Mouse (Mus musculus): Measurements from ENCODE around the gene Wdhd1.

The Wdhd1 gene

DNA sequence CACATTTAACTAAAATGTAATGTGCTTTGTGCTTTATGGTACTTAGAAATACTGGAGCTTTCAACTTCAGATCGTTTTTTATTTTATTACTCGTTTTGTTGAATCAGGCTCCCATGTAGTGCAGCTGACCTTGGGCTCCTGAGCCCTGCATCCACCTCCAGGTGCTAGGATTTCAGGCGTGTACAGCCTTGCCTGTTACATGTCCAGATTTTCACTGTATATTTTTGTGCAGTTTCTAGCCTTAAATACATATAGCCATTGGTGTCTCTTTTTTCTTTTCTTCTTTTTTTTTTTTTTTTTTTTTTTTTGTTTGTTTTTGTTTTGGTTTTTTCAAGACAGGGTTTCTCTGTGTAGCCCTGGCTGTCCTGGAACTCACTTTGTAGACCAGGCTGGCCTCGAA lies 4.9 kb upstream of the Wdhd1 start:
- DNase-seq (ENCODE audit: low spot score): no peak

DNA sequence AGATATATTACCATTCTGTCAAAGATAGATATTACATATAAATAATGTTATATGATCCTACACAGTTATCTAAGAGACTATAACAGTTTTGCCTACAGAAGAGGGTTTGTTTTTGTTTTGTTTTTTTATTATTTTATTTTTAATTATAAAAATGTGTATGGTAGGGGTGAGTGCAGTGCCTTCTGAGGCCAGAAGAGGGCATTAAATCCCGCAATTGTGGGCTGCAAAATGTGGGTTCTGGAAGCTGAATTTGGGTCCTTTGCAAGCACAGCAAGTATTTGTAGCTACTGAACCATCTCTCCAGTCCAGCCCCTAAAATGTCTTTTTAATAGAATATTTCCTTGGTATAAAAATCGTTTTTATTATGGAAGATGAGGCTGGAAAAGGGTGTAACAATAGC lies 2.4 kb upstream of the Wdhd1 start:
- DNase-seq (ENCODE audit: low spot score): no peak

DNA sequence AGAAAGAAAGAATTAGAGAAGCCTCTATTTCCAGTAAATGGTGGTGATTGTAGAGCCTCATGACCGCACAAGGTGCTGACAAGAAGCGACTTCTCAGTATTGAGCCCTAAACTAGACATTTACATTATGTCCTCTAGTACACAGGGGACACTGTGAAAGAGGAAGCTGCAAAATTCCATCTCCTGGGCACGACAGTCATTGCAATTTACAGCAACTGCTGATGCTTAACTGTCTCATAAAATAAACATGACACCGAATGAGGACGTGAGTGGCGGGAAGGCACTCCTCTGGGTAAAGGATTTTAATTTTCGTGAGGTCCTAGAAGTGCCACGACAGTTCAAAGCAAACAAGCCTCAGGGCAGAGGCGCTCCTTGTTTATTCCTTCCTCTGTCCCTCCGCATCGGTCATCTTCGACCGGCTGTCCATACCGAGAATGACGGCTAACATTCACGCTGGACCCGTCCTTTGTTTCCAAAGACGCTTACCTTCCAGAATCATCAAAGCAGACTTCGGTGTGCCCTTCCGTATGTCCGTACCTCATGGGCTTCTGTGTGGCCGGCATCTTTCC lies 537 bp downstream of the Wdhd1 start:
- peak; percentile 37 for DNase-seq (ENCODE audit: low spot score)

DNA sequence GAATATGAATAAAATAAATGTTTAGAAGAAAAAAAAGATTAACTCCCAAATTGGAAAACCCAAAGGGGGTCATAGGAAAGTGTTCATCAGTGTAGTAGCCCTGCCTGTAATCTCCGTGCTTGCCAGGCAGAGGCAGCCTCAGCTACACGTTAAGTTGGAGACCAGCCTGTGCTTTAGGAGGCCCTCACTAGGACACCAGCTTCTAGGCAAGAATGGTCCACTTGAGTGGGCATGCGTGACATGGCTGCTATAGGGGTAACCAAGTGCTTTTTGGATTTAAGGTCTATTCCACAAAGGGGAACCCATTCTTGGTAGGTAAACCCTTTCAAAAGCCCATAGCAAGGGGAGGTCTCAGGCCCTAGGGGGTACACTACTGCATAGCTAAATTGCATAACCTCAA lies 1.2 kb downstream of the Wdhd1 start:
- no peak for DNase-seq (ENCODE audit: low spot score)

DNA sequence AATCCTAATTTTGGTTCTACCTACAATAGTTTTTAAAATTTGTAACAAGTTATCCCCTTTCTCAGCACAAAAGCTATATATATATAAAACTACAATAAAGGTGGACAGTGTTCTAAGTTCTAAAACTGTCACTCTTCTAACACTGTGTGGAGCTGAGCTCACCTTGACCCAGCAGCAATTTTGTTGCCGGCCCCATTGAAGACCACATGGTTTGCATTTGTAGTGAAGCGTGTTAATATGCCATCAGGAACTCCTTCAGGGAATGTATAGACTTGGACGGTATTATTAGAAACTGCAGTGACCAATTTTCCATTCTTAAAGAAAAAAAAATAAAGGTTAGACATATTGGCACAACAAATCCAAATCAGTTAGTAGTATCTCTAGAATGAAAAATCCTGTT lies 2.9 kb downstream of the Wdhd1 start:
- DNase-seq (ENCODE audit: low spot score): no peak

DNA sequence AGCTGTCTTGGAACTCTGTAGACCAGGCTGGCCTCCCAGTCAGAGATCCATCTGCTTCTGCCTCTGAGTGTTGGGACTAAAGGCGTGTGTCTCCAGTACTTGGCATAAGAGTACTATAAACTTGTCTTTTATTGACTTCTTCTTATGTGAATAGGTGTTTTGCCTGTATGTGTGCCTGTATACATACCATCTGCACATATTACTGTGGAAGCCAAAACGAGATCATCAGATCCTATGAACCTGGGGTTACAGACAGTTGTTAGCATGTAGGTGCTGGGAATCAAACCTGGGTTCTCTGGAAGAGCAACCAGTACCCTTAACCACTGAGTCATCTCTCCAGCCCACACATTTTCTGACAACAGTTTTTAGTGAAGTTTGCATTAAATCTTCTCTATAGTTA lies 7.0 kb downstream of the Wdhd1 start:
- DNase-seq (ENCODE audit: low spot score): no peak

DNA sequence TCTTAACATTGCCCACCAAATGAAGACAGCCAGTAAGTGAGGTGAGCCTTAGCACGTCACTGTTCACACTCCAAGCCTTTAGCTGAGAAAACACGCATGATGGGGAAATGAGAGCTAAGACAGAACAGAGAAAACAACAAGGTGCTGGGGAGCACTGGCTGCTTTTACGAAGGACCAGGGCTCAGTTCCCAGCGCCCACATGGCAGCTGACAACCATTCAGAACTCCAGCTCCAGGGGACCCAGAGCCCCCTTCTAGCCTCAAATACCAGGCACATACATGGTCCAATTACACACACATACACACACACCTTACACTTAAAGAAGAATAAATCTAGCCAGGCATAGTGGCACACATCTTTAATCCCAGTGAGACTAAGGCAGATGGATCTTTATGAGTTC lies 7.6 kb downstream of the Wdhd1 start:
- no peak for DNase-seq (ENCODE audit: low spot score)

DNA sequence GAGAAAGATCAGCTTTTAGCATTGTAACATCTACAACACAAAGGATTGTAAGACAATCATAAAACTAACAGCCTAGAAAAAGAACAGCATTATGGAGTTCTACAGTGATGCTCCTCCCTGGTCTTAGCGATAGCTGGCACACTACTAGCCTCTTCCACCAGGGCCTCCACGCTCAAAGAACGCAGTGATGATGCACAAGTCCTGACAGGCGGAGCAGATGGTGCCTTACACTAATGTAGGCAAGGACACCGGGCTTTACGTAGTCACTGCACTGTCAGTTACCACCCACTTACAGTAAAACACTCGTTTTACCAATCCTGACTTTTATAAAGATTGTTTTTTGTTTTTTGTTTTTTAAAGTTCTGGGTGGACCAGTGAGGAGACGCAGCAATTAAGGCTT lies 10.8 kb downstream of the Wdhd1 start:
- DNase-seq (ENCODE audit: low spot score): no peak

DNA sequence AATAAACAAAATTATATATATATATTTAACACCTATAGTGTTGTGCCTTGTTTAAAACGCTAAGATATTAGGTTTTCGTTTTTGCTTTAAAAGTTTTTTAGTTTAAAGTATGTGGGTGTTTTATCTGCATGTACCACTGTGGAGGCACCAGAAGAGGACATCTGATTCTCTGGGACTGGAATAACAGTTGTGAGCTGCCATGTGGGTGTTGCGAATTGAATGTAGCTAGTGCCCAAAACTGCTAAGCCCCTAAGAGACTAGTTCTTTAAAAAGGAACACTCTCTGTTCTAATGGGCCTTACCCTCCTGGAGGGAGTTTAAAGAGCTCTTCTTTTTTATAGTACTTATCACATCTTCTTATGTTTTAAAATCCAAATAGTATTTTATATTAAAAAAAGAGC lies 11.8 kb downstream of the Wdhd1 start:
- DNase-seq (ENCODE audit: low spot score): no peak

DNA sequence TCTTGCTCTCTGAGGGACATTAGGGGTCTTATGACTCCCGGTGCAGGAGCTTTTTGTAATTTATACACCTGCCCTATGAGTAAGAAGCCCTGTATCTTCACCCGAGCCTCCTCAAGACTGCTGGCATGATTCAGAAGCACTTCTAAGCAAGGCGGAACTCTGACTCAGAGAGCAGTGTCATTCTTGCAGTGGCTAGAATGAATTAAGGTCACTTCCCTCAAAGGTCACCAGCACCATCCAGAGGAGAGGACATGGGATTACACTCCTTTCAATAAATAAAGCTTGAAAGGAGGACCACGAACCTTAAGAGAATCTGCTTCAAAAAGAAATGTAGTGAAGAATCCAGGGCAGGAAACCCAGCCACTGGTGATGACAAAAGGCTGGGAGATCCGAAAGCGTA lies 26.8 kb downstream of the Wdhd1 start:
- DNase-seq (ENCODE audit: low spot score): no peak

DNA sequence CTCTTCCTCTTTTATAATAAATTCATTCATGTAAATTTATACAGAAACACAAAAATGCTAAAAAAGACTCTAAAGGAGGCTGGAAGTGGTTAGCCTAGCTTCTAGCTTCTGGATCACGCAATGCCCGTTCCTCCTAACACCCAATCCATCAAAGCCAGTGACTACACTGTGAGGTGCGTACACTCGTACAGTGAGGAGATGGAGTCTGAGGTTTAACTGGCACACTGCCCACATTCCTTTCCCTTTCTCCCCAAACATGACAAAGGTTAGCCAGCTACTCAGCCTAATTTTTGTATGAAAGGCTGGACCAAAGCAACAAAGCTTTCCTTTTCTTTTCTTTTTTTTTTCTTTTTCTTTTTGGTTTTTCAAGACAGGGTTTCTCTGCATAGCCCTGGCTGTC lies 33.9 kb downstream of the Wdhd1 start:
- no peak for DNase-seq (ENCODE audit: low spot score)

DNA sequence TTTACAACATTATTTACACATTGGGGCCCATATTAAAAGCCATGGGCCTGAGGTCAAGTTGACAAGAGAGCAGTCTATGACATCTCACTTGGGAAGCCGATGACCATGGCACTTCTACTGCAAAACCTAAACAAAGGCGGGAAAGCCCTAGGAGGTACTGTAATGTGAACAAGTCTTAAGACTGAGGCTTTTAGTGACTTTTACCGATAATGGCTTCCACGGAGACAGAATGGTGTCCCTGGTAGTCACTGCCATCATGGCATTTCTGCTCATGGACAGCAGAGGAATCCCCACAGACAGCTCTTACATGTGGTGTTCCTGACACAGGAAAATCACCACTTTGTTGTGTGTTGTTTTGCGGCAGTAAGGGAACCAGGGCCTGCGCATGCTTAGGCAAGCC lies 35.6 kb downstream of the Wdhd1 start:
- DNase-seq (ENCODE audit: low spot score): no peak

DNA sequence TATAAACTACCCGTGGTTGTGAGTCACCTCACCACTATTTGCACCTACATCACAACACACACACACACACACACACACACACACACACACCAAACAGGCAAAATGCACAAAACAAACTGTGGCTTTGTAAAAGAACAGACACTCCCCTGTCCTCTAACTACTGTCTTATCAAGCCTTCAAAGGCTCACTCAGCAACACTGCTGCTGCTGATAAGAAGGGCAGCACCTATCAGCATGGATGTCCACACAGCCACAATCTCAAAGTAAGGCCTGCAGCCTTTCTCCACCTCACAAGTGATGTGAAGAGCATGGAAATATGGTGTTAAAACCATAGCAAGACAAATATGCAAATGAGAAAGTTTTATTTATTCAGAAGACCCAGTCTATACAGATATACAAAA lies 36.1 kb downstream of the Wdhd1 start:
- DNase-seq (ENCODE audit: low spot score): no peak

DNA sequence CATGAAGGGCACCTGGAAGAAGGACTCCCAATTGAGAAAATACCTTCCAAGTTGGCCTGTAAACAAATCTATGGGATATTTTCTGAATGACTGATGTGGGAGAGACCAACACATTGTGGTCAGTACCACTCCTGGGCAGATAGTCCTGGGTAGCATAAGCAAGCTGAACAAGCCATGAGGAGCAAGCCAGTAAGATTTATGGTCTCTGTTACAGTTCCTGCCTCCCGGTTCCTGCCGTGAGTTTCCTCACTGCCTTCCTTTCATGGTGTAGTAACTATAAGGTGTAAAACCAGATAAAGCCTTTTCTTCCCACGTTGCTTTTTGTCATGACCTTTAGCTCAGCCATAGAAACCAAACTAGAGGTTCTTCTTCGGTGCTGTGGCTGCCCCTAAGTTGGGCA lies 39.4 kb downstream of the Wdhd1 start:
- no peak for DNase-seq (ENCODE audit: low spot score)

DNA sequence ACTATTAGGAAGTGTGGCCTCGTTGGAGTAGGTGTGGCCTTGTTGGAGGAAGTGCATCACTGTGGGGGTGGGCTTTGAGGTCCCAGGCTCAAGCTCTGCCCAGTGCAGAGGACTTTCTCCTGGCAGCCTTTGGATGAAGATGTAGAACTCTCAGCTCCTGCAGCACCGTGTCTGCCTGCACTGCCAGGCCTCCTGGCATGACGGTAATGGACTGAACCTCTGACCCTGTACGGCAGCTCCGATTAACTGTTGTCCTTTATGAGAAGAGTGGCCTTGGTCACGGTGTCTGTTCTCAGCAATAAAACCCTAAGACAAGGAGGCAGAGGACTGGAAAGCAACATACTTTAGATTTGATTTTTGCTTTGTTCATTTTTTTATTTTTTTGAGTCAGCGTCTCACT lies 40.2 kb downstream of the Wdhd1 start:
- no peak for DNase-seq (ENCODE audit: low spot score)

DNA sequence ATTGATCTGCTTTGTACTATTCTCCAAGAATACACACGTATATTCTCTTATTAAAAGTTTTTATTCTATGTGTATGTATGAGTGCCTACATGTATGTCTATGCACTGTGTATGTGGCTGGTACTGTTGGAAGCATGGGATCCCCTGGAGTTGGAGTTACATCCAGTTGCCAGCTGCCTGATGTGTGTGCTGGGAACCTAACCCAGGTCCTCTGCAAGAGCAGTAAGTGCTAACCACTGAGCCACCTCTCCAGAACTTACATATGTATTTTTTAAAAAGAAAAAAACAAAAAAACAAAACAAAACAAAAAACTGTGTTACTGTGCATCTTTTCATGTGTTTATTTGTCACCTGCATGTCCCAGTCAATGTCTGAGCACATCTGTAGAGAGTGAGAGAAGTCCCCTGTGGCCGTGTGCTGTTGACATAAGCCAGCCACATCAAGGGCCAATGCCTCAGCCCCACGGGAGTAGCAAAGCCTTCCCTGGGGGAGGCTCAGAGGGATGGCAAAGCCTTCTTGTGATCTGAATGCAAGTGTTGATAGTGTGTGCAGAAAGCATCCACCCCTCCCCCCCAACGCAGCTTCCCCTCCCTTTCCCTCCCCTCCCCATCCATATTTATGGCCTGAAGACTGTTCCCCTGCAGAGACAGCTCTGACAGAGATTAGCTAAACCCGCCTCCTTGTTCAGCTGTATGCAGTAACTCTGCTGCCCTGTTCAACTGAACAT lies 42.0 kb downstream of the Wdhd1 start:
- DNase-seq (ENCODE audit: low spot score): no peak

DNA sequence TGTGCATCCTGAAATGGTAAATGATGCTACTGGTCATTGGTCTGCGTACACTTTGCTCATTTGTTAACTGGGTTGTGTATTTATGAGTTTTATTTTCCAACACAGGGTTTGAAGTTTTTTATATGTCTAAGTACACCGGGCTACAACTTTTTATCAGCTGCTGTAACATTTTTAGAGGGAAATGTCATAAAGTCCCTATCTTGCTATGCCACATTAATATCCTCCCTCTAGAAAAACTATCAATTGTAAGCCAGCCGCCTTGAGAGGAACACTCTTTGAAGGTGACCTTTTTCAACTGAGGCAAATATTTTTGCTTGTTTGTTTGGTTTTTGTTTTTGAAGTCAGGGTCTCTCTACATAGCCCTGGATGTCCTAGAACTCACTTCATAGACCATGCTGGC lies 42.6 kb downstream of the Wdhd1 start:
- DNase-seq (ENCODE audit: low spot score): no peak

DNA sequence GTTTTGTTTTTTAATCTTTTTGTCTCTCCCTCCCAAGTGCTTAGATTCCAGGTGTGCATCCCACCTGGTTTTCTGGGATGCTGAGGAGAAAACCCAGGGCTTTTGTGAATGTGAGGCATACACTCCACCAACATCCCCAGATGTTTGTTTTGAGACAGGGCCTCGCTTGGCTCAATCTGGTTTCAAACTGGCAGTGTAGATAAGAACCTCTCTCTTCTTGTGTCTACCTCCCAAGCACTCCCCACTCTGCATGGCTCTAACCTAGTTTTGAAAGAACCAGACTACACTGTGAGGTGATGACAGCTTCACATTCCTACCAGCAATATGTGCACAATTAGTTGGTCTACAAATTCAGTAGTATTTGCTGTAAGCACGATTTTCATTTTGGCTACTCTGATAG lies 43.1 kb downstream of the Wdhd1 start:
- no peak for DNase-seq (ENCODE audit: low spot score)

DNA sequence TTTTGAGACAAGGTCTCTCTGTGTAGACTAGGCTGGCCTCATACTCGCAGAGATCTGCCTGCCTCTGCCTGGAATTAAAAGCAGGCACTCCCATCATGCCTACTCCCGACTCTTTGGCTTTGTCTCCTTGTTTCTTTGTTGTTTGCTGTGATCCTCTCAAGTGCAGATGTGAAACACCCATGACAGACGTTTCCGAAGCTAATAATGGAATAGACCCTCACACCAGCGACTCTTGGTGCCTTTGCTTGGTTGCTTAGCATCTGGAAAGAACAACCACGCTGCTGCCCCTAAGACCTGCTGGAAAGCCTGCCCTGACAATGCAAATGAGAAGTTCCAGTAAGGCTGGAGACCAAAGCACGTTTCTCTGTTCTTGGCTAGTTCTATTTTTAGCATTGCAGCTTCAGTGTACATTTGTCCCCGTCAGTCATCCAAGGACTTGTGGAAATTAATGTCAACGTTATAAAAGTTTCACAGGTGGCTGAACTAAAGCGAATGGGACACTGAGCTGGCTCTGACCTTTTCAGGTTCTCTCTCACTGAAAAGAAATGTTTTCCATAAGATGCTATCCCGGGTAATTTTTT lies 46.8 kb downstream of the Wdhd1 start:
- no peak for DNase-seq (ENCODE audit: low spot score)

DNA sequence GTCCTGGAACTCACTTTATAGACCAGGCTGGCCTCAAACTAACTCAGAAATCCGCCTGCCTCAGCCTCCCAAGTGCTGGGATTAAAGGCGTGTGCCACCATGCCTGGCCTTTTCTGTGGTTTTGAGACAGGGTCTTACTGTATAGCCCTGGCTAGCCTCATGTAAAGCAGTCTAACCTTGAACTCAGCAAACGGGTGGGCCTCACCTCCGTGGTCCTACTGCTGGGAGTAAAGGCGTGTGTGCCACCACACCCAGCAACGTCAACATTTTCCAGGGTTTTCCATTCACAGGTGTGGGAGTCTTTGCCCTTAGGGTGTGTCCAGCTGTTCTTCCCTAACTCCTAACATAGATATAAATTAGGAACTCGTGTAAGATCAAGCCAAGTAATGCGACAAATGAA lies 50.7 kb downstream of the Wdhd1 start:
- DNase-seq (ENCODE audit: low spot score): no peak

DNA sequence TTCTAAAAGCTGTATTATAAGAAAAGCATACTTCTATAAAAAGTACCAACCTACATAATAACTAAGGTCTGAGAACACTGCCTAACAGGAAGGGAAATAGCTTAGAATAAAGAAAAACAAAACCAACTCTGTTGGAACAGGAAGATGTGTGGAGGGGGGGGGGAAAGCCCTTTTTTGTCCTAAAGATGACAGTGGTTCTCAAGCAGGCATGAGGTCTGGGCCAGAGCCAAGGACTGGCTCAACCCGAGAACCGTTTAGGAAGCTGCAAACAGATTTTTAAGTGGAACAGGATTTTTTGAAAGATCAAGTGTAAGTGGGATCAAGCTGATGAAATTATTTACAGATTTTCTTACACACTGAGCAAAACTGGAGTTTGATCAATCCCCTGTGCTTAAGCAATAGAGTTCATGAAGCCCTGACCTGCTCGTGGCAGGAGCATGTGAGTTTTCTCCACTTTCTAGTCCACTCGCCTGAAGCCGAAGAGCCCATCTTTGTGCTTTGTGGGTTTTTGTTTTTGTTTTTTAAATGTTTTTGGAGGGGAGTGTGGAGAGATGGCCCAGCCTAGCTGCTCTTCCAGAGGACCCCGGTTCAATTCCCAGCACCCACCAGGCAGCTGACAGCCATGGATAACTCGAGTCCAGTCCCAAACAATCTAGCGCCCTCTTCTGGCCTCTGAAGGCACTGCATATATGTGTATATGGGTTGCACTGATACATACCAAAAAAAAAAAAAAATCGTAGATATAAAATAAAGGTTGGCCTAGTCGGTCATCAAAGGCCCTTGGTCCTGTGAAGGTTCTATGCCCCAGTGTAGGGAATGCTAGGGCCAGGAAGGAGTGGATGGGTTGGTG lies 52.0 kb downstream of the Wdhd1 start:
- DNase-seq (ENCODE audit: low spot score): peak; percentile 22

DNA sequence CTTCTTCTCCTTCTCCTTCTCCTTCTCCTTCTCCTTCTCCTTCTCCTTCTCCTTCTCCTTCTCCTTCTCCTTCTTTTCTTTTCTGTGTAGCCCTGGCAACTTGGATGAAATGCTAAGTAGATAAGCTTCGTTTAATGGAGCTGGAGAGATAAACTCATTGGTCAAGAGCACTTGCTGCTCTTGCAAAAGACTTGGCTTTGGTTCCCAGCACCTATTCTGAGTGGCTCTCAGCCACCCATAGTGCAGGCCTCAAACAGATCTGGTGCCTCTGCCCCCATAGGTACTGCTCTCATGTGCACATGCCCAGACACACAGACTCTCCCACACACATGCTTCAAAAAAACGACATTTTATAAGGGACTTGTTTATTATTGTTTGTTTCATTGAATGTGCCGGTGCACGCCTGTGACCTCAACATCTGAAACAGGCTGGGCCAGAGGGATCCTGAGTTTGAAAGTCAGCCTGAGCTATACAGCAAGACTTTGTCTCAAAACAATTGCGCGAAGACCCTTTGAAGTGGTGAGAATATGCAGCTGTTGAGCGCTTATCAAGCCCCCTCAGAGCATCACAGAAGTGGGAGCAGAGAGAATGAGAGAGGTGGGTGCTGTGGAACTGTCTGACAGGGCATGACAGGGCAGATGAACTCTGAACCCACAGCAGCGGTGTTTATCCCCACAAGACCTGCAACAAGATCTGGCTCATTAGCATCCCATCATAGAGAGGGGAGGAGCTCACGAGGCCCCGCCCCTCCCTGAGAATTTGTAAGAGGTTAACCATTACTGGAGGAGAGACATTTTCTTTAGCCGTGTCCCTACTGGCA lies 53.8 kb downstream of the Wdhd1 start:
- DNase-seq (ENCODE audit: low spot score): peak; percentile 56

Data from T-cell, adult 2 months (primary cell).